Mouse (Mus musculus): Measurements from ENCODE around the gene Fam20c. TPM values are rescaled to one million over a fixed set of nuclear protein-coding genes. Genes with fewer than 3 reads are reported as not detected.

The Fam20c gene
- polyA plus RNA-seq, 1 experiment from 2014 or later: 24.0 TPM

DNA sequence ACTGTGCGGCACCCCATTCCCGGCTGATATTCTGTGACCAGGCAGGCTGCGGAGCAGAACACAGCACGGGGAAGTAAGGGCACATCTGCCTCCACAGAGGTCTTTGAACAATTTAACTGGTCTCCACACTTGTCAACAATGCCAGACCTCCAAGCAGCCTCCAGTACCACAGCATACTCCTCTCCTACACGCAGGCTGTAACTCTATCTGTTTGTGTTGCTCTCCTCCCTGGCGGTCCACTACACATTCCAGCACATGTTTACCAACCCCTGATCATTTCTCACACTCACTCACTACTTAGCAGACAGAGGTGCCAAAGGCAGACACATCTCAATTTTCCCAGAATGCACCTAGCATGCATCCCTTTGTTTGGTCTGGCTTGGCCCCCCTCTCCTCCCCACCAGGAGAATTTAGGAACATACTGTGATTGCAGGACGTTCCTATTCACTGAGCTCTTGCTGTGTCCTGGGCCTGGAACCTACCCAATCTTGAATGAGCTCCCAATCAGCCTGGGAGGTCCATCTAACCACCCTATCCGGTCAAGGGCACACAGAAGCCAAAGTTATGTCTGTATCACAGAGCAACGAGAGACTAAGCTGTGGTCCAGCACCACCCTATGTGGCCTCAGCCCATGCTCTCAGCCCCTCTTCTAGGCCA is 89.0 kb downstream of the Fam20c start:
- WGBS: 74% methylated on average over 9 of the region's 9 CpGs
- no peak for DNase-seq (ENCODE audit: low spot score)
- Histone ChIP-seq H3K27me3 (ENCODE audit: insufficient read depth, poor library complexity, severe bottlenecking) (peaks cover 12% of the 10 kb centered on the region), H3K36me3 (no peaks in the 10 kb centered on the region), H3K4me1 (replicated peaks) (peaks cover 13% of the 10 kb centered on the region; the same call in 1 of the 2 replicates), H3K9me3 (no peaks in the 10 kb centered on the region), H3K4me3 (no peak overlapping the region), H3K27ac (no peak overlapping the region)

DNA sequence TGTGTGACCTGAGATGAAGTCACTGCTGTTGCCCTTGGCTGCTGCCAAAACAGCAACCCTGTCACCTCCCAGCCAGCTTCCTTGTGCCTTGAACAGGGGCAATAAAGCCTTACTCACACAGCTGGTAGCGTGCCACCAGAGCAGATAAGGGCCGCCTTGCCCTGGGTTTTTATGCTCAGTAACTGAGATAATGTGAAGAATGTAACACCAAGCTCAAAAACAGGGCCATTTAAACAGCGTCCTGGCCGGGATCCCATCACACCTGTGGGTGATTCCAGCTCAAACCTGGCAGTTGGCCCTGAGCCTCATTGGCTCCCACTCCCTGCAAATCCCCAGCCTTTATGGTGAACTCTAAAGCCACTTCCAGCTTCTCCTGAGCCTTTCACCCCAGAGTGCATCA is 92.2 kb downstream of the Fam20c start:
- Histone ChIP-seq H3K4me3 (no peak overlapping the region), H3K27me3 (ENCODE audit: insufficient read depth, poor library complexity, severe bottlenecking) (peaks cover 12% of the 10 kb centered on the region), H3K27ac (no peak overlapping the region), H3K4me1 (replicated peaks) (peaks cover 15% of the 10 kb centered on the region; the same call in 1 of the 2 replicates), H3K36me3 (no peaks in the 10 kb centered on the region), H3K9me3 (no peaks in the 10 kb centered on the region)
- no peak for DNase-seq (ENCODE audit: low spot score)
- 85% methylated on average over 4 of the region's 4 CpGs for WGBS

DNA sequence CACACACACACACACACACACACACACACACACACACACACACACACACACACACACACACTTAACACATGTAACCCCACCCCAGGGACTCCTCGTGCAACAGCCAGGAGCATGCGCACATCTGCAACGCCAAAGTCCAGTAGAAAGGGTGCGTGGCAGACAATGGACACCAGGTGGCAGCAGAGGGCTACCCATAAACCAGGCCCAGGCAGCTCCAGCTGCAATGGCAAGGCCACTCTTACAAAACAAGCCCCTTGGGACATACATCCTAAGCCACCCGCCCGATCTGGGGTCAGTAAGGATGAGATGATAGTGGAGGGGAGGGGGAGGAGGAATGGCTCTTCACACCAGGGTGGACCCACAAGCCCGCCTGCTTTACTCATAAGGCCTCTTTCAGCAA is 93.8 kb downstream of the Fam20c start:
- 6% methylated on average over 7 of the region's 7 CpGs for WGBS

DNA sequence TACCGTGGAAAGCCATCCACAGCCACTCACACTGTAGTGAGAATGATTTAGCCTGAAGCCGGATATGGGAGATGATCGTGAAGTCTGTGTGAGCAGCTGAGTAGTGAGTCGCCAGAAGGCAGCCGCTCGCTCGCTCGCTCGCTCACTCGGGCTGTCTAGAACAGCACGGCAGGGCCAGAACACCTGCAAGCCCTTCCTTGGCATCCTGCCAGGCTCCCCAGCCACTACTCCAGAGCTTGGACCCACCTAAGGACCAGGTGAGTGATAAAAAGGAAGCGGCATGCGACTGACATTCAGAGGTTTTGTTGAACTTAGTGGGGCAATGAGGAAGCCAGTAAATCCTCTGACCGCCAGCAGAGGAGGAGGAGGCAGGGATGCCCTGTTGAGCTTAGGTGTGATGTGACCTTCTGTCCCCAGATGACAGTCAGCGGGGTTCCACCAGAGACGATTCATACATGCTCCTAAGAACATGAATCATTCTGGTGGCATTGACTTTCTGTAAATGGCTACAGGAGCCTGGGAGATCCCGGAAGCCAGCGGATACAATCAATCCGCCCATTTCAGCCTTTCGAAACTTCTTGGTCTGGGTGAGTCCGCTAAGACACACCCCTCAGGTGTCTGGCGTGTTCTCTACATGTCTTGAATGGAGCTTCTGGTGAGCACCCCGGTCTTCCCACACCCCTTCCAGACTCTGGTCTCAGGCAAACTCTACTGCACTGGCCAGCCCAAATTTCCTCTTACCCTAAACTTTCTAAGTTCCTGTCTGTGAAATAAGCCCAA is 95.6 kb downstream of the Fam20c start:
- Histone ChIP-seq H3K36me3 (no peaks in the 10 kb centered on the region), H3K27ac (no peak overlapping the region), H3K27me3 (ENCODE audit: insufficient read depth, poor library complexity, severe bottlenecking) (peaks cover 12% of the 10 kb centered on the region), H3K4me3 (no peak overlapping the region), H3K4me1 (replicated peaks) (peaks cover 10% of the 10 kb centered on the region; the same call in 1 of the 2 replicates), H3K9me3 (no peaks in the 10 kb centered on the region)
- no peak for DNase-seq (ENCODE audit: low spot score)
- 84% methylated on average over 23 of the region's 23 CpGs for WGBS

More for the DNA sequence above, 93.8 kb downstream of the Fam20c start:
- DNase-seq (ENCODE audit: low spot score): peak; percentile 90
- no peaks in the 10 kb centered on the region for H3K9me3 ChIP-seq
- H3K27me3 ChIP-seq (ENCODE audit: insufficient read depth, poor library complexity, severe bottlenecking): peaks cover 12% of the 10 kb centered on the region
- peak overlapping the region; percentile 25 for H3K4me3 ChIP-seq
- H3K27ac ChIP-seq: peak overlapping the region; percentile 53; the same call in 1 of the 2 replicates
- no peaks in the 10 kb centered on the region for H3K36me3 ChIP-seq
- H3K4me1 ChIP-seq (replicated peaks): peaks cover 13% of the 10 kb centered on the region; the same call in 1 of the 2 replicates

DNA sequence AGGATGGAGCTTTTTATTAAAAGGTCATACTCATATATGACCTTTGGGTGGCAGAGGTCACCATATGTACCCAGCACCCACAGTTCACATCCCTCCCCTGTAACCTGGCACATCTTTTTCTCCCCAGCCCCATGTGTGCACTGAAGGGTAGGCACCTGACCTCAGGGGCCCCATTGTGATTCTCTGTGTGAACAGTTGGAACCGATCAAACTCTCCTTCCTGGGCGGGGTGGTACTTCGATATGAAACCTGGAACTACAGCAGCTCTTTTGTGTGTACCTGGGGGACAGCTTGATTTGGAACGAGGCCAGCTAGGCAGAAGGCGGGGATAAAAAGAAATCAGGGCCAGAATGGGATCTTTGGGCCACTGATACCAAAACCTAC is 96.1 kb downstream of the Fam20c start:
- Histone ChIP-seq H3K4me3 (no peak overlapping the region), H3K27ac (no peak overlapping the region), H3K27me3 (ENCODE audit: insufficient read depth, poor library complexity, severe bottlenecking) (peaks cover 12% of the 10 kb centered on the region), H3K36me3 (no peaks in the 10 kb centered on the region), H3K4me1 (replicated peaks) (peaks cover 10% of the 10 kb centered on the region; the same call in 1 of the 2 replicates), H3K9me3 (no peaks in the 10 kb centered on the region)
- DNase-seq (ENCODE audit: low spot score): no peak
- 88% methylated on average over 5 of the region's 5 CpGs for WGBS

DNA sequence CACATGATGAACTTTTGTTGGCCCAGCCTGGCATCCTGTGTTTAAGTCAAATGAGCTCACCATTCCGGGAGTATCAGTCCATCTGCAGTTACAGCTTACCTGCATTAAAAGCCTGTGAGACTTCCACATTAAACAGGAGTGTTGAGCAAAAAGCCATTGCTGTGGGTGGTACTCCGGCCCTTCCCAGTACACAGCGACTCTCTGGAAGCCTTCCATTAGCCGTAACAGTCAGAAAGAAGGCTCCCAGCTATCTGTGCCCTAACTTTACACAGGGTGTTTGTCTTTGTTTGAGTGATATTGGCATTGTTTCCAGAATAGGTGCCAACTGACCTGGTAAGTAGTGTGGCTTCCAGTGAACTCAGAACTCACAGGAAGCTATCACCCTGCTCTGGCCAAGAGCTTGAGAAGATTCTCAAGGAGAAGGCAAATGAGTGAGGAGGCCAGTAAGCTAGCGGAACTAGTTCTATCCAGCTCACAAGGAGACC is 97.0 kb downstream of the Fam20c start:
- Histone ChIP-seq H3K36me3 (no peaks in the 10 kb centered on the region), H3K9me3 (no peaks in the 10 kb centered on the region), H3K4me1 (replicated peaks) (peaks cover 10% of the 10 kb centered on the region; the same call in 1 of the 2 replicates), H3K27ac (no peak overlapping the region), H3K4me3 (no peak overlapping the region), H3K27me3 (ENCODE audit: insufficient read depth, poor library complexity, severe bottlenecking) (peaks cover 11% of the 10 kb centered on the region)
- WGBS: 92% methylated on average over 5 of the region's 5 CpGs
- DNase-seq (ENCODE audit: low spot score): no peak

DNA sequence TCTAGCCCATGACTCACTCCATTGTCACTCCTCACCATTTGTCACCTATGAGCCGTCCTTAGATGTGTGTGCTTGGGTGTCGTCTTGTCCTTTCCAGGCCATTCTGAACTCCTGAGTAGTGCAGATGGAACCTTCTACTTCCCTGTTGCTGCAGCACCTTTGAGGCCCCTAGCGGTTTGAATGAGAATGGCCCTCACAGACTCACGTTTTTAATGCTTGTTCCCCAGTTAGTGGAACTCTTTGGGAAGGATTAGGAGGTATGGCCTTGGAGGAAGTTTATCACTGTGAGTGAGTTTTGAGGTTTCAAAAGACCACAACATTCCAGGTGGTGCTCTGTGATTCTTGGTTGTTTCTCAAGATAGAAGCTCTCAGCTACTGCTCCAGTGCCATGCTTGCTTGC is 97.8 kb downstream of the Fam20c start:
- no peaks in the 10 kb centered on the region for H3K9me3 ChIP-seq
- WGBS: 69% methylated on average over 4 of the region's 4 CpGs
- H3K36me3 ChIP-seq: no peaks in the 10 kb centered on the region
- peaks cover 10% of the 10 kb centered on the region; the same call in 1 of the 2 replicates for H3K4me1 ChIP-seq (replicated peaks)
- H3K27ac ChIP-seq: no peak overlapping the region
- peaks cover 3% of the 10 kb centered on the region; the same call in 1 of the 2 replicates for H3K27me3 ChIP-seq (ENCODE audit: insufficient read depth, poor library complexity, severe bottlenecking)
- no peak for DNase-seq (ENCODE audit: low spot score)
- H3K4me3 ChIP-seq: no peak overlapping the region

DNA sequence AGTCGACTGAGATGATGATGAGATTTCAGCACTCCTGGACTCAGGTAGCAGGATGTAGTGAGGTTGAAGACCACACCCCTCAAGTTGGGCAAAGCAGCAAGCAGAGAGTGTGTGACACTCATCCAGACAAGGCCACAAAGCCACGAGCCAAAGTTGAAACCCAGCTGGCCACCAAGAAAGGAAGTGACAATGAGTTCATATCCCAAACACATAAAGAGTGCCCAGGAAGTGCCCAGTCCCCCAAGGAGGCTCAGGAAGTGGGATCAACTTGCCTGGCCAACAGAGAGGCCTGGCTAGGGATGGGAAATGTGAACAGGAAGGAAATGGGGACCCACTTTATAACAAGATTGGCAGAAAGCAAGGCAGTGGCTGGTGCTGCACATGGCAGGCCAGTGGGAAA is 99.0 kb downstream of the Fam20c start:
- no peak overlapping the region for H3K4me3 ChIP-seq
- no peaks in the 10 kb centered on the region for H3K36me3 ChIP-seq
- no peaks in the 10 kb centered on the region for H3K9me3 ChIP-seq
- no peak for DNase-seq (ENCODE audit: low spot score)
- no peaks in the 10 kb centered on the region for H3K27me3 ChIP-seq (ENCODE audit: insufficient read depth, poor library complexity, severe bottlenecking)
- 77% methylated on average over 2 of the region's 2 CpGs for WGBS
- peaks cover 1% of the 10 kb centered on the region; the same call in 1 of the 2 replicates for H3K4me1 ChIP-seq (replicated peaks)
- H3K27ac ChIP-seq: no peak overlapping the region

DNA sequence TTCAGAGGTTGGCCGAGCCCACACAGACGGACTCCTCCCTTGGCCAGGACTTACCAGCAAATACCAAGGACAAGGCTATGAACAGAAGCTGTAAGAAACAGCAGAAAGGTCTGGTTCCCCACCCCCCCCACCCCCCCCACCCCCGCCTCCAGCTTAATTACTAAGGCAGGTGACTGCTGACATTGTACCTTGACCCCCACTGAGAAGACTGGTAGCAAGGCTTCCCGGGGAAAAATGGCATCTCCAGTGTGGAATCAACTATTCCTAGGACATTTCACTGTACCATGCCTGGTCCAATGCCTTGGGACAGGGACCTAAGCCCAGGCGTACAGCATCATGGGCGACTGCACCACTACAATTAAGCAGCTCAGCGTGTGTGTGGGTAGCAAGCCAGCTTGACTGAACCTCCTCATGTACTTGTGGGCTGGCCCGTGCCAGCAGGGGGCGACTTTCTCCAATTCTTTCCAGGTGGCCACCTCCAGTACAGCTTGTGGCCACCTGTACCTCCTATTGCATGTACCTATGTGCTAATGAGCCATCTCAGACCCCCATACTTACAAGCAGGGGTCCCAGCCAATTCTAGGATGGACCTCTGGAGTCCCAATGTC is 102.8 kb downstream of the Fam20c start:
- no peaks in the 10 kb centered on the region for H3K4me1 ChIP-seq (replicated peaks)
- no peak overlapping the region for H3K27ac ChIP-seq
- no peaks in the 10 kb centered on the region for H3K9me3 ChIP-seq
- no peaks in the 10 kb centered on the region for H3K27me3 ChIP-seq (ENCODE audit: insufficient read depth, poor library complexity, severe bottlenecking)
- 35% methylated on average over 9 of the region's 9 CpGs for WGBS
- DNase-seq (ENCODE audit: low spot score): peak; percentile 65
- H3K36me3 ChIP-seq: no peaks in the 10 kb centered on the region
- H3K4me3 ChIP-seq: no peak overlapping the region

DNA sequence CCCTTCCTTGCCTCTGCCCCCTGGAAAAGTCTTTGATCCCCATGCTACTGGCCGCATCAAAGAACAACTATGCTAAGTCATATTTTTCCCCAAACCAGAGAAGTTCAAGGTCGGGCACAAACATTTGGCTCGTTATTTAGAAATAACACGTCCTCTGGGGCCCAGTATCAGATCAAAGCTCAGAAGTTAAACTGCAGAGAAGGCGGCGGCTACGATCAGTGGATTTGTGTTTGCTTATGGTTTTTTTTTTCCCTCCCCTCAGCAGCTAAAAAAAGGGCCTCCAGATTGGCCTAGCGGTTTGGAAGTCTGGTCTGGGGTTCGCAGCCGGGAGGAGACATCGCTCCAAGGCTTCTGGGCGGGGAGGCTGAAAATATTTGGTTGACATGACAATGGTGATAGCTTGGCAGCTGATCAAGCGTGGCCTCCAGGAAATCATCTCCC is 103.5 kb downstream of the Fam20c start:
- Histone ChIP-seq H3K27me3 (ENCODE audit: insufficient read depth, poor library complexity, severe bottlenecking) (no peaks in the 10 kb centered on the region), H3K9me3 (no peaks in the 10 kb centered on the region), H3K4me3 (no peak overlapping the region), H3K4me1 (replicated peaks) (no peaks in the 10 kb centered on the region), H3K27ac (no peak overlapping the region), H3K36me3 (no peaks in the 10 kb centered on the region)
- 72% methylated on average over 13 of the region's 13 CpGs for WGBS
- DNase-seq (ENCODE audit: low spot score): no peak
